Comparison of ENCODE assay signal across 9 mouse cellular contexts in the genomic region with DNA sequence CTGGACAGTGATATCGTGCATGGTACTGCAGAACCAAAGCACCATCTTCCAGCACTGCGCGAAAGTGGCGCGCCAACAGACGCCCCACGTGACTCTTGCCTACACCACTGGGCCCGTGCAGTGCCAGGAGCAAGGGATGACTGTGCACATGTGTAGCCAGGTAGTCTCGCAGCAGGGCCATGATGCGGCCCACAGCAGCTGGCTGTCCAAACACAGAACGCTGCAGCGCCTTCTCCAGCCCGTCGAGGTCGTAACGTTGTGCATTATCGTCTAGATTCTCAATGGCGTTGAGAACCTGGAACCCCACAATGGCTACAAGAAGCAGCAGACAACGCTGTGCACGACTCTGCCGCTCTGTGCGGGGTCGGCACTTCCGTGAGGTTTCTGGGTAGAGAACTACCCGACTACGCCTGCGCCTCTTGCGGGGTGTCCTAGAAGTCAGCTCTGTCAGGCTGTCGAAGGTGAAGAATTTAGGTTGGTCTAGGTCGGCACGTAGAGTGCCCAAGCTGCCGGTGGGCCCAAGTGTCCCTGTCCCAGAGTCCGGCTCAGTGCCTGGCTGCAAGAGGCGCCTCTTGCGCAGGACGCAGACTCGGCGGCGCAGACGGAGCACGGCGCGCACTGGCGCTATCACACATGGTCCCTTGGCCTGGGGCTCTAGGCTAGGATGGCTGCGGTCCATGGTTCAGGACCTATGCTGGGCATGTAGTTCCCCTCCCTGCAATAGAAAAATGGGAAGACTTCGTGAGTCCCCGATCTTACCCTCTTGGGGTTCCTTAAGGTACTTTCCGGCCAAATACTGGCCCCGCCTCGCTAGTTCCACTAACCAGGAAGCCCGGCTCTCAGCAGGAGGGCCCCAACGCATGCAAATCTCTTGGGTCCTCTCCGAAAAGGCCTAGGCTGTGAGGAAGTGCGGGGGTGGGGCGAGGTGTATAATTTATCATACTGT. TPM values are rescaled to one million over a fixed set of nuclear protein-coding genes. Genes with fewer than 3 reads are reported as not detected.
DNase-seq lines count a peak whose midpoint lies in the region; TF ChIP-seq lines count a peak whose summit lies in the region.
"Had no signal": no experiment of that assay in that cellular context is flagged by ENCODE, and none has a peak within 500 bp of the region (broad histone marks: within the 10 kb centered on the region; RNA-seq: fewer than 3 reads in every experiment).

No protein-coding gene starts in this region.

- TF ChIP-seq EP300 in CH12.LX (IDR thresholded peaks at IDR 0.05; ENCODE audit: low read length) = no peak; the same call in 1 of the 2 replicates

- 14% methylated on average over 55 of the region's 55 CpGs for WGBS in heart, embryonic 10.5 days

- peak; percentile 96 for DNase-seq in CH12.LX (ENCODE audit: extremely low read depth)
- peak; percentile 79 for DNase-seq in adrenal gland, adult 8-10 months
- DNase-seq in heart, embryonic 10.5 days (ENCODE audit: low spot score) = no peak
- peak; percentile 86 for DNase-seq in kidney, adult 9 months
- peak; percentile 83 for DNase-seq in lung, postnatal 10 days
- DNase-seq in spleen, postnatal 4 days (ENCODE audit: low spot score in 2 of 2) = peak; percentile 82 to 86
- no peak for DNase-seq in frontal cortex, postnatal 14 days (ENCODE audit: low spot score in 2 of 2)
- DNase-seq in left cerebral cortex, postnatal 4 days = no peak

- H3K27me3 ChIP-seq in CH12.LX (replicated peaks) = no peaks in the 10 kb centered on the region
- H3K27me3 ChIP-seq in heart, embryonic 10.5 days (ENCODE audit: insufficient read depth, poor library complexity, severe bottlenecking) = peaks cover 32% of the 10 kb centered on the region

- peaks cover 14 to 36% of the 10 kb centered on the region in 2 experiments for H3K4me1 ChIP-seq in CH12.LX (ENCODE audit: control insufficient read depth in 1 of 2, insufficient read depth in 2 of 2)
- H3K4me1 ChIP-seq in heart, embryonic 10.5 days = peaks cover 48% of the 10 kb centered on the region

- H3K4me2 ChIP-seq in CH12.LX (ENCODE audit: insufficient read depth, low read depth, poor library complexity, severe bottlenecking) = peak overlapping the region; percentile 99

- no peak for TF ChIP-seq RAD21 in CH12.LX (IDR thresholded peaks at IDR 0.05; ENCODE audit: low read depth, low read length)

- in situ Hi-C loops in CH12.LX (cut with MboI; ENCODE audit: low pct_ligation_motif_present, low pct_unique_long_range_greater_than_20kb, low sequenced_read_pairs) = no loop called here

- H3K36me3 ChIP-seq in CH12.LX (replicated peaks in 1 of 2; ENCODE audit: control insufficient read depth in 1 of 2, insufficient read depth in 1 of 2, low read length in 1 of 2) = peaks cover 15 to 49% of the 10 kb centered on the region in 2 experiments
- H3K36me3 ChIP-seq in heart, embryonic 10.5 days = peaks cover 16% of the 10 kb centered on the region

- no peaks in the 10 kb centered on the region for H3K9me3 ChIP-seq in CH12.LX (replicated peaks; ENCODE audit: low read length)
- H3K9me3 ChIP-seq in heart, embryonic 10.5 days = no peaks in the 10 kb centered on the region

- no peak for TF ChIP-seq CTCF in CH12.LX (conservative IDR thresholded peaks at IDR 0.05 in 1 of 2, IDR thresholded peaks at IDR 0.05 in 1 of 2; ENCODE audit: low read depth in 2 of 2, low read length in 2 of 2)

- peak overlapping the region; percentile 95 for H3K9ac ChIP-seq in CH12.LX (ENCODE audit: insufficient read depth, low read depth)

- peak overlapping the region; percentile 98 for H3K27ac ChIP-seq in CH12.LX (ENCODE audit: insufficient read depth, low read depth)
- peak overlapping the region; percentile 79 for H3K27ac ChIP-seq in heart, embryonic 10.5 days

- intact Hi-C loops in left cerebral cortex, postnatal 4 days (cut with DNase I) = loop anchor here (5.0 kb wide), 1 partner anchor 62 kb away; a partner anchor contains a TSS

- H3K79me2 ChIP-seq in CH12.LX (replicated peaks; ENCODE audit: control insufficient read depth, extremely low read depth, insufficient read depth, poor library complexity, severe bottlenecking) = peaks cover 16% of the 10 kb centered on the region

- peak; percentile 41 for TF ChIP-seq POLR2A in CH12.LX (IDR thresholded peaks at IDR 0.05; ENCODE audit: low read depth, low read length)

- peak overlapping the region; percentile 61 to 98 (median 83) for H3K4me3 ChIP-seq in CH12.LX (replicated peaks in 1 of 3; ENCODE audit: low read depth in 2 of 3, low read length in 2 of 3, poor library complexity in 1 of 3)
- peak overlapping the region; percentile 62 for H3K4me3 ChIP-seq in heart, embryonic 10.5 days

- dilution Hi-C loops in CH12.LX (cut with MboI; ENCODE audit: extremely low pct_ligation_motif_present, extremely low pct_unique_long_range_greater_than_20kb, low sequenced_read_pairs) = no loop called here

TF ChIP-seq in CH12.LX, 34 proteins besides CTCF, POLR2A, EP300 and RAD21 (continues in another document):
- TF ChIP-seq E2F4 (IDR thresholded peaks at IDR 0.05; ENCODE audit: insufficient replicate concordance, low read depth, low read length) (no peak), PAX5 (IDR thresholded peaks at IDR 0.05; ENCODE audit: low read length) (no peak), USF2 (conservative IDR thresholded peaks at IDR 0.05; ENCODE audit: low read depth, low read length) (no peak; the same call in 1 of the 2 replicates), CHD1 (IDR thresholded peaks at IDR 0.05; ENCODE audit: low read depth, low read length) (no peak), KAT2A (IDR thresholded peaks at IDR 0.05; ENCODE audit: insufficient replicate concordance, low read length) (no peak), JUND (conservative IDR thresholded peaks at IDR 0.05; ENCODE audit: low read depth, low read length) (no peak), POLR2AphosphoS2 (IDR thresholded peaks at IDR 0.05; ENCODE audit: low read depth, low read length) (no peak), ETS1 (conservative IDR thresholded peaks at IDR 0.05; ENCODE audit: low read depth, low read length) (peak; percentile 74), MAZ (IDR thresholded peaks at IDR 0.05; ENCODE audit: low read depth, low read length) (peak; percentile 79), TBP (conservative IDR thresholded peaks at IDR 0.05; ENCODE audit: low read depth, low read length) (no peak), IRF4 (IDR thresholded peaks at IDR 0.05; ENCODE audit: low read depth, low read length) (peak; percentile 53), USF1 (IDR thresholded peaks at IDR 0.05; ENCODE audit: low read depth, low read length) (peak; percentile 77), ZC3H11A (IDR thresholded peaks at IDR 0.05; ENCODE audit: low read depth, low read length) (no peak), TCF12 (IDR thresholded peaks at IDR 0.05; ENCODE audit: low read depth, low read length) (peak; percentile 54), RCOR1 (conservative IDR thresholded peaks at IDR 0.05; ENCODE audit: low read depth, low read length) (no peak; the same call in 1 of the 2 replicates), SMC3 (IDR thresholded peaks at IDR 0.05; ENCODE audit: low read depth, low read length) (no peak), SIN3A (IDR thresholded peaks at IDR 0.05; ENCODE audit: low read length) (peak; percentile 59), ZNF384 (IDR thresholded peaks at IDR 0.05; ENCODE audit: low read depth, low read length) (no peak), MXI1 (IDR thresholded peaks at IDR 0.05; ENCODE audit: low read depth, low read length) (peak; percentile 68), JUN (IDR thresholded peaks at IDR 0.05; ENCODE audit: insufficient read depth, low read depth, low read length) (no peak), ZKSCAN1 (IDR thresholded peaks at IDR 0.05; ENCODE audit: borderline replicate concordance, low read depth, low read length) (no peak), MAX (IDR thresholded peaks at IDR 0.05; ENCODE audit: low read length) (peak; percentile 82), BHLHE40 (IDR thresholded peaks at IDR 0.05; ENCODE audit: low read depth, low read length) (peak; percentile 91), NRF1 (IDR thresholded peaks at IDR 0.05; ENCODE audit: low read depth, low read length) (peak; percentile 75), MAFK (IDR thresholded peaks at IDR 0.05; ENCODE audit: insufficient replicate concordance, low read length) (no peak), CHD2 (IDR thresholded peaks at IDR 0.05; ENCODE audit: low read length) (peak; percentile 83)

RNA-seq across cellular contexts. Expression of a gene that starts 1.2 kb away (rescaled TPM):
- total RNA-seq in CH12.LX (2012; rRNA removed) (17.5 and 20.4 TPM in 2 replicates), CH12.LX (2014; rRNA removed) (12.6 and 13.1 TPM in 2 replicates)
- 15.3 TPM in 2 replicates for polyA plus RNA-seq in CH12.LX (2012; ENCODE audit: insufficient read length, low read depth)
- 10 to 100 TPM; 27.4 to 35.0 (median 31.7) TPM for total RNA-seq in adrenal gland, adult 8-10 months (2022)
- 7.7 and 8.4 TPM in 2 replicates for polyA plus RNA-seq in heart, embryonic 10.5 days (2016; fragmentation: Nextera tagmentation; extraction: Ambion mirVana)
- total RNA-seq in left cerebral cortex, postnatal 4 days (2021) = 1 to 10 TPM; 1.4 to 1.8 TPM

RNA-seq across cellular contexts. Expression of a gene that starts 14.9 kb away (rescaled TPM):
- total RNA-seq in CH12.LX (2012; rRNA removed) (3.1 TPM in 2 replicates), CH12.LX (2014; rRNA removed) (0.24 and 0.35 TPM in 2 replicates)
- 0.14 and 0.20 TPM in 2 replicates for polyA plus RNA-seq in CH12.LX (2012; ENCODE audit: insufficient read length, low read depth)
- total RNA-seq in adrenal gland, adult 8-10 months (2022) = 1 to 10 TPM; 2.4 to 3.5 (median 2.7) TPM
- polyA plus RNA-seq in heart, embryonic 10.5 days (2016; fragmentation: Nextera tagmentation; extraction: Ambion mirVana) = 5.7 and 5.9 TPM in 2 replicates
- total RNA-seq in left cerebral cortex, postnatal 4 days (2021) = 10 to 100 TPM; 32.5 to 35.0 TPM

RNA-seq across cellular contexts. Expression of a gene that starts 15.8 kb away (rescaled TPM):
- 57.0 and 58.7 TPM in 2 replicates for total RNA-seq in CH12.LX (2012; rRNA removed)
- total RNA-seq in CH12.LX (2014; rRNA removed) = 42.0 and 53.6 TPM in 2 replicates
- polyA plus RNA-seq in CH12.LX (2012; ENCODE audit: insufficient read length, low read depth) = 52.5 and 58.0 TPM in 2 replicates
- 10 to 100 TPM; 59.6 to 74.9 (median 68.6) TPM for total RNA-seq in adrenal gland, adult 8-10 months (2022)
- polyA plus RNA-seq in heart, embryonic 10.5 days (2016; fragmentation: Nextera tagmentation; extraction: Ambion mirVana) = 90.9 and 99.8 TPM in 2 replicates
- 10 to 100 TPM; 62.6 to 65.1 TPM for total RNA-seq in left cerebral cortex, postnatal 4 days (2021)

RNA-seq across cellular contexts. Expression of a gene that starts 19.0 kb away (rescaled TPM):
- total RNA-seq in CH12.LX (2012; rRNA removed) (not detected in 2 replicates), CH12.LX (2014; rRNA removed) (not detected in 2 replicates)
- not detected in 2 replicates for polyA plus RNA-seq in CH12.LX (2012; ENCODE audit: insufficient read length, low read depth)
- total RNA-seq in adrenal gland, adult 8-10 months (2022) = not detected
- 0.10 TPM in 1 of 2 replicates, not detected in the other for polyA plus RNA-seq in heart, embryonic 10.5 days (2016; fragmentation: Nextera tagmentation; extraction: Ambion mirVana)
- not detected for total RNA-seq in left cerebral cortex, postnatal 4 days (2021)
- polyA plus RNA-seq: large intestine, adult 2 months had no signal

RNA-seq across cellular contexts. Expression of a gene that starts 23.1 kb away (rescaled TPM):
- total RNA-seq in CH12.LX (2012; rRNA removed) (0.38 and 0.42 TPM in 2 replicates), CH12.LX (2014; rRNA removed) (not detected in 2 replicates)
- polyA plus RNA-seq in CH12.LX (2012; ENCODE audit: insufficient read length, low read depth) = 23.4 and 35.0 TPM in 2 replicates
- total RNA-seq in adrenal gland, adult 8-10 months (2022) = under 1 TPM in 1 of 4 experiments, not detected in 3; 0.27 TPM
- polyA plus RNA-seq in heart, embryonic 10.5 days (2016; fragmentation: Nextera tagmentation; extraction: Ambion mirVana) = 0.92 TPM in 1 of 2 replicates, not detected in the other
- total RNA-seq in left cerebral cortex, postnatal 4 days (2021) = not detected
- polyA plus RNA-seq: large intestine, adult 2 months had no signal

Comparison
In these comparisons a context has a peak if more than half of its experiments do, and no peak if none do; other contexts are left out.
1. DNase-seq: peak in CH12.LX (single experiment), adrenal gland, adult 8-10 months (single experiment), kidney, adult 9 months (single experiment), lung, postnatal 10 days (single experiment) and spleen, postnatal 4 days (2 of 2); none in heart, embryonic 10.5 days (single experiment), frontal cortex, postnatal 14 days (0 of 2) and left cerebral cortex, postnatal 4 days (single experiment).
2. RNA of a gene that starts 1.2 kb away (total RNA-seq): 27.4 to 35.0 TPM in adrenal gland, adult 8-10 months and 12.6 to 20.4 TPM in CH12.LX; 1.4 to 1.8 TPM in left cerebral cortex, postnatal 4 days; every median in the first group is over 4 times any median in the second.
3. RNA of a gene that starts 14.9 kb away (total RNA-seq): 32.5 to 35.0 TPM in left cerebral cortex, postnatal 4 days; 0.24 to 3.1 TPM in CH12.LX and 2.4 to 3.5 TPM in adrenal gland, adult 8-10 months; every median in the first group is over 4 times any median in the second.